ENCODE assay signal across 8 mouse cellular contexts in the genomic region with DNA sequence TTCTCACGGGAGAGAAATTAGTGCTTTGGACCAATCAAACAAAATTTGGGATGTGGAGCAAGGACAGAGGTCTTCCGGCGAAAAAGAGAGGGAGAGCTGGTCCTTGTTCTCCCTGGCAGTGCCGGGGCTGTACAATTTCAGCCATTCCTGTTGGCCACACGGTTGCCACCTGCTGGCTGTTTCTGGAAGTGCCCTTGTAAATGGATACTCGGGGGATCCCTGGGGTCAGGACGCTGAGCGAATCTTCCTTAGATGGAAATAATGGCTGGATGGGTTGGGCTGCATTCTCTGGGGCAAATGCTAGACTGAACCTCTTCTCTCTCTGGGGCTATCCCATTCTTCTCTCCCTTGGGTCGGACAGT. TPM values are rescaled to one million over a fixed set of nuclear protein-coding genes. Genes with fewer than 3 reads are reported as not detected.
DNase-seq lines count a peak whose midpoint lies in the region; ATAC-seq and TF ChIP-seq lines count a peak whose summit lies in the region.

No protein-coding gene starts in this region.

- H3K36me3 ChIP-seq in MEL (ENCODE audit: control insufficient read depth in 1 of 2, insufficient read depth in 2 of 2, low read length in 2 of 2): peaks cover 0 to 11% of the 10 kb centered on the region in 2 experiments; a peak in 2 of 4 replicates
- no peaks in the 10 kb centered on the region for H3K36me3 ChIP-seq in lung, embryonic 16.5 days (ENCODE audit: control insufficient read depth, insufficient read depth, low read length)

- peak; percentile 62 for TF ChIP-seq RAD21 in MEL (IDR thresholded peaks at IDR 0.05; ENCODE audit: low read depth, low read length)

- TF ChIP-seq EP300 in MEL (IDR thresholded peaks at IDR 0.05; ENCODE audit: low read depth in 1 of 2, low read length in 2 of 2): no peak

- peak overlapping the region; percentile 71 to 84 for H3K4me3 ChIP-seq in MEL (ENCODE audit: control insufficient read depth in 1 of 2, insufficient read depth in 1 of 2, low read depth in 2 of 2, low read length in 2 of 2)
- peak overlapping the region; percentile 64 for H3K4me3 ChIP-seq in cerebellum, adult 2 months (replicated peaks; ENCODE audit: insufficient read depth, low read depth, low read length)
- H3K4me3 ChIP-seq in lung, embryonic 16.5 days (ENCODE audit: low read length): peak overlapping the region; percentile 57

- no peaks in the 10 kb centered on the region; the same call in 1 of the 2 replicates for H3K79me2 ChIP-seq in MEL (ENCODE audit: control insufficient read depth, insufficient read depth, low read length, poor library complexity)

- no peaks in the 10 kb centered on the region for H3K9me3 ChIP-seq in MEL (replicated peaks; ENCODE audit: insufficient read depth, low read length)
- peaks cover 3% of the 10 kb centered on the region; the same call in 1 of the 2 replicates for H3K9me3 ChIP-seq in lung, embryonic 16.5 days (ENCODE audit: control insufficient read depth, low read length)

- peak; percentile 42 to 58; a peak in 2 of 4 replicates for ATAC-seq in hematopoietic stem cell, adult 5-6 weeks (replicated peaks in 1 of 2; ENCODE audit: insufficient read depth in 1 of 2, low FRiP score in 2 of 2, low TSS enrichment in 1 of 2, low read depth in 1 of 2, poor library complexity in 2 of 2, severe bottlenecking in 2 of 2)
- ATAC-seq in lung, embryonic 16.5 days (ENCODE audit: low read depth): peak; percentile 87

- WGBS in cerebellum, adult 2 months: under 1% methylated on average over 9 of the region's 9 CpGs
- WGBS in lung, embryonic 16.5 days: 2% methylated on average over 9 of the region's 9 CpGs

- peaks cover 0 to 21% of the 10 kb centered on the region in 2 experiments; a peak in 3 of 4 replicates for H3K4me1 ChIP-seq in MEL (ENCODE audit: control insufficient read depth in 1 of 2, insufficient read depth in 2 of 2, low read length in 2 of 2)
- H3K4me1 ChIP-seq in cerebellum, adult 2 months (ENCODE audit: control insufficient read depth, insufficient read depth, low read length): no peaks in the 10 kb centered on the region
- peaks cover 7% of the 10 kb centered on the region; the same call in 1 of the 2 replicates for H3K4me1 ChIP-seq in lung, embryonic 16.5 days (replicated peaks; ENCODE audit: control insufficient read depth, insufficient read depth, low read length)

- TF ChIP-seq POLR2A in MEL (IDR thresholded peaks at IDR 0.05; ENCODE audit: control insufficient read depth in 1 of 2, insufficient read depth in 1 of 2, low read depth in 1 of 2, low read length in 2 of 2, poor library complexity in 1 of 2): no peak
- no peak for TF ChIP-seq POLR2A in cerebellum, adult 2 months (IDR thresholded peaks at IDR 0.05; ENCODE audit: borderline replicate concordance, insufficient read depth, low read length)

- peak overlapping the region; percentile 98 for H3K4me2 ChIP-seq in lung, embryonic 16.5 days (ENCODE audit: low read depth, low read length)

- H3K27me3 ChIP-seq in MEL (ENCODE audit: control insufficient read depth in 1 of 2, insufficient read depth in 2 of 2, low read length in 2 of 2): no peaks in the 10 kb centered on the region
- H3K27me3 ChIP-seq in cerebellum, adult 2 months (ENCODE audit: control insufficient read depth, insufficient read depth, low read length): no peaks in the 10 kb centered on the region
- peaks cover 3% of the 10 kb centered on the region; the same call in 1 of the 2 replicates for H3K27me3 ChIP-seq in lung, embryonic 16.5 days (ENCODE audit: control insufficient read depth, insufficient read depth, low read depth, low read length)

- peak; percentile 93 to 96 (median 95) for TF ChIP-seq CTCF in MEL (IDR thresholded peaks at IDR 0.05 in 2 of 3, conservative IDR thresholded peaks at IDR 0.05 in 1 of 3; ENCODE audit: control insufficient read depth in 1 of 3, insufficient read depth in 1 of 3, low read depth in 2 of 3, low read length in 3 of 3, poor library complexity in 1 of 3, severe bottlenecking in 1 of 3)
- peak; percentile 88 for TF ChIP-seq CTCF in cerebellum, adult 2 months (IDR thresholded peaks at IDR 0.05; ENCODE audit: borderline replicate concordance, insufficient read depth, low read depth, low read length)

- peak overlapping the region; percentile 90 for H3K27ac ChIP-seq in MEL (ENCODE audit: control insufficient read depth, low read depth, low read length)
- peak overlapping the region; percentile 2; the same call in 1 of the 2 replicates for H3K27ac ChIP-seq in cerebellum, adult 2 months (ENCODE audit: insufficient read depth, low read length)
- H3K27ac ChIP-seq in lung, embryonic 16.5 days (ENCODE audit: low read length): no peak overlapping the region

- DNase-seq in MEL (ENCODE audit: low read depth, low spot score): peak; percentile 92
- DNase-seq in cerebellum, adult 2 months: peak; percentile 86 to 93
- DNase-seq in forelimb bud, embryonic 11.5 days (ENCODE audit: low read depth, low spot score): peak; percentile 84
- peak; percentile 82 for DNase-seq in layer of hippocampus, adult 9-10 months (ENCODE audit: low spot score)
- peak; percentile 82 for DNase-seq in ovary, postnatal 10 days (ENCODE audit: low spot score)
- peak; percentile 82 for DNase-seq in thymus, postnatal 0 days (ENCODE audit: low spot score)

- peak overlapping the region; percentile 67 for H3K9ac ChIP-seq in MEL (ENCODE audit: control insufficient read depth, low read depth, low read length, poor library complexity, severe bottlenecking)
- H3K9ac ChIP-seq in lung, embryonic 16.5 days (ENCODE audit: low read length): peak overlapping the region; percentile 62

TF ChIP-seq in MEL, 35 proteins besides CTCF, POLR2A, EP300 and RAD21:
- peak; percentile 87 for TF ChIP-seq SMC3 (IDR thresholded peaks at IDR 0.05; ENCODE audit: low read depth, low read length)
- peak; percentile 49 for TF ChIP-seq HCFC1 (IDR thresholded peaks at IDR 0.05; ENCODE audit: low read depth, low read length)
- peak; percentile 59; the same call in 1 of the 2 replicates for TF ChIP-seq ZNF384 (IDR thresholded peaks at IDR 0.05; ENCODE audit: low read depth, low read length)
- peak; percentile 58 for TF ChIP-seq ZC3H11A (IDR thresholded peaks at IDR 0.05; ENCODE audit: low read depth, low read length)
- TF ChIP-seq TCF12 (IDR thresholded peaks at IDR 0.05; ENCODE audit: low read depth, low read length): peak; percentile 33; the same call in 1 of the 2 replicates
- TF ChIP-seq MXI1 (IDR thresholded peaks at IDR 0.05; ENCODE audit: low read depth, low read length): peak; percentile 42; the same call in 1 of the 2 replicates
- TF ChIP-seq MEF2A (IDR thresholded peaks at IDR 0.05; ENCODE audit: extremely low read depth, insufficient replicate concordance, low read depth, low read length, poor library complexity, severe bottlenecking): no peak
- TF ChIP-seq MAX (IDR thresholded peaks at IDR 0.05; ENCODE audit: low read length): peak; percentile 46; the same call in 1 of the 2 replicates
- TF ChIP-seq CHD2 (IDR thresholded peaks at IDR 0.05; ENCODE audit: low read length): no peak
- no peak for TF ChIP-seq UBTF (IDR thresholded peaks at IDR 0.05; ENCODE audit: borderline replicate concordance, insufficient read depth, low read depth, low read length)
- TF ChIP-seq NELFE (IDR thresholded peaks at IDR 0.05; ENCODE audit: low read depth, low read length): peak; percentile 40

RNA-seq across cellular contexts. Expression of gene Trpv2, which starts 1.0 kb away (rescaled TPM):
- 30.4 and 32.0 TPM in 2 replicates for total RNA-seq in MEL (2012; rRNA removed)
- polyA plus RNA-seq in MEL (2012; ENCODE audit: insufficient read depth in 1 of 2, insufficient read length in 2 of 2, low read depth in 1 of 2, low replicate concordance in 2 of 2, missing spikeins in 1 of 2): 10 to 100 TPM in 1 of 2 experiments, not detected in 1; 30.0 TPM
- polyA plus RNA-seq in cerebellum, adult 2 months (2012; rRNA removed): 22.0 and 23.7 TPM in 2 replicates
- total RNA-seq in hematopoietic stem cell, adult 5-6 weeks (2017): 24.5 TPM in 2 replicates
- 4.8 and 4.9 TPM in 2 replicates for polyA plus RNA-seq in lung, embryonic 16.5 days (2015; fragmentation: Nextera tagmentation; extraction: Ambion mirVana)
- polyA plus RNA-seq in thymus, postnatal 0 days (2015; fragmentation: Nextera tagmentation; extraction: Ambion mirVana): 48.1 and 51.6 TPM in 2 replicates

RNA-seq across cellular contexts. Expression of gene Ubb, which starts 24.3 kb away (rescaled TPM):
- total RNA-seq in MEL (2012; rRNA removed): 1,877 and 1,965 TPM in 2 replicates
- 1,000 to 10,000 TPM in 1 of 2 experiments, not detected in 1; 1,800 TPM for polyA plus RNA-seq in MEL (2012; ENCODE audit: insufficient read depth in 1 of 2, insufficient read length in 2 of 2, low read depth in 1 of 2, low replicate concordance in 2 of 2, missing spikeins in 1 of 2)
- polyA plus RNA-seq in cerebellum, adult 2 months (2012; rRNA removed): 3,782 and 4,320 TPM in 2 replicates
- 1,136 and 1,520 TPM in 2 replicates for total RNA-seq in hematopoietic stem cell, adult 5-6 weeks (2017)
- polyA plus RNA-seq in lung, embryonic 16.5 days (2015; fragmentation: Nextera tagmentation; extraction: Ambion mirVana): 3,082 and 3,189 TPM in 2 replicates
- polyA plus RNA-seq in thymus, postnatal 0 days (2015; fragmentation: Nextera tagmentation; extraction: Ambion mirVana): 3,204 and 3,318 TPM in 2 replicates

RNA-seq across cellular contexts. Expression of gene Cenpv, which starts 36.2 kb away (rescaled TPM):
- 150 and 178 TPM in 2 replicates for total RNA-seq in MEL (2012; rRNA removed)
- polyA plus RNA-seq in MEL (2012; ENCODE audit: insufficient read depth in 1 of 2, insufficient read length in 2 of 2, low read depth in 1 of 2, low replicate concordance in 2 of 2, missing spikeins in 1 of 2): 1,000 to 10,000 TPM in 1 of 2 experiments, 100 to 1,000 TPM in 1; 149 to 2,878 TPM
- polyA plus RNA-seq in cerebellum, adult 2 months (2012; rRNA removed): 46.7 and 52.4 TPM in 2 replicates
- 11.5 and 33.0 TPM in 2 replicates for total RNA-seq in hematopoietic stem cell, adult 5-6 weeks (2017)
- polyA plus RNA-seq in lung, embryonic 16.5 days (2015; fragmentation: Nextera tagmentation; extraction: Ambion mirVana): 7.9 and 9.0 TPM in 2 replicates
- 20.8 and 21.2 TPM in 2 replicates for polyA plus RNA-seq in thymus, postnatal 0 days (2015; fragmentation: Nextera tagmentation; extraction: Ambion mirVana)
